Mouse (Mus musculus): ENCODE measurements around the gene Asb7.
A peak's percentile ranks its signal among the peaks of the same experiment; 100 is the strongest.

Asb7 gene

GRCm38 (mm10) chr7:66689294-66689619 is at the start of gene Asb7:
Gene Asb7, minus strand, starts transcription at chr7:66689596.
- no peak for DNase-seq (ENCODE audit: low read depth, low spot score)

GRCm38 (mm10) chr7:66737418-66737817 is 48.0 kb upstream of the Asb7 start:
- DNase-seq (ENCODE audit: low read depth, low spot score), result no peak

GRCm38 (mm10) chr7:66734993-66735392 is 45.6 kb upstream of the Asb7 start:
- DNase-seq (ENCODE audit: low read depth, low spot score), result no peak

GRCm38 (mm10) chr7:66734466-66734865 is 45.1 kb upstream of the Asb7 start:
- DNase-seq (ENCODE audit: low read depth, low spot score), result no peak

- no peak for DNase-seq (ENCODE audit: low read depth, low spot score)
These were observed 44.5 kb upstream of the Asb7 start for GRCm38 (mm10) chr7:66733882-66734281.

GRCm38 (mm10) chr7:66733431-66733830 is 44.0 kb upstream of the Asb7 start:
- DNase-seq (ENCODE audit: low read depth, low spot score), result no peak

GRCm38 (mm10) chr7:66729232-66729631 is 39.8 kb upstream of the Asb7 start:
- no peak for DNase-seq (ENCODE audit: low read depth, low spot score)

GRCm38 (mm10) chr7:66728072-66728471 is 38.7 kb upstream of the Asb7 start:
- DNase-seq (ENCODE audit: low read depth, low spot score), result no peak

GRCm38 (mm10) chr7:66724954-66725353 is 35.6 kb upstream of the Asb7 start:
- peak; percentile 37 for DNase-seq (ENCODE audit: low read depth, low spot score)

GRCm38 (mm10) chr7:66724514-66724913 is 35.1 kb upstream of the Asb7 start:
- DNase-seq (ENCODE audit: low read depth, low spot score), result no peak

- DNase-seq (ENCODE audit: low read depth, low spot score), result no peak
These were observed 21.8 kb upstream of the Asb7 start for GRCm38 (mm10) chr7:66711166-66711565.

- no peak for DNase-seq (ENCODE audit: low read depth, low spot score)
These were observed 15.2 kb upstream of the Asb7 start for GRCm38 (mm10) chr7:66704631-66705030.

- DNase-seq (ENCODE audit: low read depth, low spot score), result no peak
These were observed 13.3 kb upstream of the Asb7 start for GRCm38 (mm10) chr7:66702721-66703120.

GRCm38 (mm10) chr7:66694467-66694866 is 5.1 kb upstream of the Asb7 start:
- no peak for DNase-seq (ENCODE audit: low read depth, low spot score)

- peak; percentile 100 for DNase-seq (ENCODE audit: low read depth, low spot score)
These were observed 394 bp upstream of the Asb7 start, which contains the start of gene Lins1 for GRCm38 (mm10) chr7:66689620-66690360. Gene Lins1, plus strand, starts transcription at chr7:66689889.

GRCm38 (mm10) chr7:66688721-66689120 is 675 bp downstream of the Asb7 start:
- no peak for DNase-seq (ENCODE audit: low read depth, low spot score)

- no peak for DNase-seq (ENCODE audit: low read depth, low spot score)
These were observed 7.1 kb downstream of the Asb7 start for GRCm38 (mm10) chr7:66682119-66682863.

GRCm38 (mm10) chr7:66675800-66676199 is 13.6 kb downstream of the Asb7 start:
- DNase-seq (ENCODE audit: low read depth, low spot score), result no peak

GRCm38 (mm10) chr7:66667064-66667463 is 22.3 kb downstream of the Asb7 start:
- DNase-seq (ENCODE audit: low read depth, low spot score), result no peak

- DNase-seq (ENCODE audit: low read depth, low spot score), result no peak
These were observed 25.8 kb downstream of the Asb7 start for GRCm38 (mm10) chr7:66663548-66663947.

GRCm38 (mm10) chr7:66661572-66661971 is 27.8 kb downstream of the Asb7 start:
- DNase-seq (ENCODE audit: low read depth, low spot score), result peak; percentile 73

- DNase-seq (ENCODE audit: low read depth, low spot score), result no peak
These were observed 28.4 kb downstream of the Asb7 start for GRCm38 (mm10) chr7:66660972-66661371.

- no peak for DNase-seq (ENCODE audit: low read depth, low spot score)
These were observed 29.1 kb downstream of the Asb7 start for GRCm38 (mm10) chr7:66660291-66660690.
